Mouse (Mus musculus) megakaryocyte, embryonic 14.5 days (primary cell): ENCODE data around the gene Irf6.

ENCODE experiments used
- FLI1 ChIP-seq: IDR thresholded peaks from 2 replicates; pipeline ENCODE4 v1.6.1; 2012; ENCODE audit warnings: low read length, inconsistent platforms, mixed read lengths
- GATA1 ChIP-seq: IDR thresholded peaks from 3 replicates; pipeline ENCODE4 v1.6.1; 2012; ENCODE audit warnings: mixed read lengths, low read length, inconsistent platforms, borderline replicate concordance

DNA sequence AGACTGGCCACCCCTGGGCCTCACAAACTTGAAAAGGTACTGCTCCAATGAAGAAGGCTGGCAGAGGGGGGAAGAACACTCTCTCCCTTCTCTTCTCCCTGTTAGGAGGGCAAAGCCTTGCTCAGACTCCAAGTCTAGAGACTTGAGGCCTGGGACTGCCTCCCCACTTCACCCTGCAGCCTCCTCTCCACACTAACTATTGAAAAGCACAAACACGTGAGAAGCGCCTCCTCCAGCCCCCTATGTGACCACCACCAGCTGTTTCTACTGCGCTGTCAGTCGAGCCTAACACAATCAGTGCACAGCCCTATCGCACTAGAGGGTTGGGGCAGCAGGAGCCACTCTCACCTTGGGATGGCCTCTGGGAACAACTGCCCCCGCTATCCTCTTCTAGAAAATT is 29.6 kb upstream of the Irf6 start:
- TF ChIP-seq GATA1 (no peak), FLI1 (no peak)
